Mouse (Mus musculus) embryonic facial prominence, embryonic 12.5 days (tissue): ENCODE measurements around the gene Crtc1. TPM values are rescaled to one million over a fixed set of nuclear protein-coding genes. Genes with fewer than 3 reads are reported as not detected.
A peak's percentile ranks its signal among the peaks of the same experiment; 100 is the strongest.

Experiments
- ATAC-seq: fragments of 200-750 bp; cut with Nextera tagmentation; 2 replicates; pipeline ENCODE4 v1.8.0; 2017; ENCODE audit not compliant: insufficient number of reproducible peaks, insufficient read depth, low FRiP score, low TSS enrichment
- H3K27ac ChIP-seq: fragments of 300-500 bp; sonication (generic); 2 replicates; pipeline ENCODE4 v1.5.1; 2016; ENCODE audit warnings: mild to moderate bottlenecking
- H3K27me3 ChIP-seq: fragments of 300-500 bp; sonication (generic); 2 replicates; pipeline ENCODE4 v1.6.1; 2016; ENCODE audit warnings: mild to moderate bottlenecking, moderate library complexity
- H3K36me3 ChIP-seq: fragments of 300-500 bp; sonication (generic); 2 replicates; pipeline ENCODE4 v1.6.1; 2016; ENCODE audit warnings: mild to moderate bottlenecking
- H3K4me1 ChIP-seq: fragments of 300-500 bp; sonication (generic); 2 replicates; pipeline ENCODE4 v1.6.1; 2016
- H3K4me2 ChIP-seq: fragments of 300-500 bp; sonication (generic); replicated peaks from 2 replicates; pipeline ENCODE4 v1.6.1; 2016; ENCODE audit warnings: mild to moderate bottlenecking, moderate library complexity
- H3K4me3 ChIP-seq: fragments of 300-500 bp; sonication (generic); 2 replicates; pipeline ENCODE4 v1.5.1; 2016; ENCODE audit warnings: mild to moderate bottlenecking
- H3K9ac ChIP-seq: fragments of 300-500 bp; sonication (generic); 2 replicates; pipeline ENCODE4 v1.6.1; 2016; ENCODE audit warnings: mild to moderate bottlenecking, moderate library complexity
- H3K9me3 ChIP-seq: fragments of 300-500 bp; sonication (generic); 2 replicates; pipeline ENCODE4 v1.6.1; 2016; ENCODE audit warnings: mild to moderate bottlenecking, moderate library complexity
- WGBS: fragments of 180-500 bp; shearing (Covaris S2); methylation state at CpG from one replicate; pipeline ENCODE4 v1.1.7; 2016; 5-methylcytosine and 5-hydroxymethylcytosine counted together
- polyA plus RNA-seq: library from polyadenylated mRNA; unstranded; fragments of >200 nt; fragmentation: Nextera tagmentation; extraction: Ambion mirVana; gene quantifications from 2 replicates; pipeline ENCODE4 v1.2.1, GENCODE M21; 2016

The Crtc1 gene
- polyA plus RNA-seq, 1 experiment from 2014 or later = 22.1 TPM

GRCm38 (mm10) chr8:70353194-70353817 is 86.1 kb downstream of the Crtc1 start, which contains the start of gene Upf1:
Upf1 (minus strand) TSS chr8:70353278.
- Histone ChIP-seq H3K36me3 (peaks cover 22% of the 10 kb centered on the region), H3K4me1 (peaks cover 34% of the 10 kb centered on the region), H3K4me2 (peak within 1 kb of the TSS; percentile 93), H3K4me3 (peak within 1 kb of the TSS; percentile 100), H3K27me3 (no peaks in the 10 kb centered on the region), H3K9ac (peak within 1 kb of the TSS; percentile 99), H3K9me3 (no peaks in the 10 kb centered on the region), H3K27ac (peak within 1 kb of the TSS; percentile 88)
- under 1% methylated on average over 64 of the region's 69 CpGs for WGBS
- peak; percentile 73 for ATAC-seq

- Histone ChIP-seq H3K4me3 (peak overlapping the region; percentile 100), H3K4me2 (peak overlapping the region; percentile 93), H3K27ac (peak overlapping the region; percentile 88), H3K9ac (peak overlapping the region; percentile 99), H3K27me3 (no peaks in the 10 kb centered on the region), H3K36me3 (peaks cover 22% of the 10 kb centered on the region), H3K9me3 (no peaks in the 10 kb centered on the region), H3K4me1 (peaks cover 34% of the 10 kb centered on the region)
- peak; percentile 13; the same call in 1 of the 2 replicates for ATAC-seq
- WGBS = 1% methylated on average over 61 of the region's 64 CpGs
These were observed 86.7 kb downstream of the Crtc1 start for GRCm38 (mm10) chr8:70352657-70353151.

GRCm38 (mm10) chr8:70352000-70352384 is 87.4 kb downstream of the Crtc1 start:
- peaks cover 34% of the 10 kb centered on the region for H3K4me1 ChIP-seq
- no peaks in the 10 kb centered on the region for H3K9me3 ChIP-seq
- H3K36me3 ChIP-seq = peaks cover 22% of the 10 kb centered on the region
- ATAC-seq = no peak
- no peaks in the 10 kb centered on the region for H3K27me3 ChIP-seq
- no peak overlapping the region for H3K27ac ChIP-seq
- 24% methylated on average over 3 of the region's 3 CpGs for WGBS
- H3K4me3 ChIP-seq = peak overlapping the region; percentile 100
- peak overlapping the region; percentile 93 for H3K4me2 ChIP-seq
- peak overlapping the region; percentile 99 for H3K9ac ChIP-seq

- H3K4me1 ChIP-seq = peaks cover 34% of the 10 kb centered on the region
- peaks cover 28% of the 10 kb centered on the region for H3K36me3 ChIP-seq
- no peak for ATAC-seq
- peak overlapping the region; percentile 93 for H3K4me2 ChIP-seq
- H3K9me3 ChIP-seq = no peaks in the 10 kb centered on the region
- H3K27me3 ChIP-seq = no peaks in the 10 kb centered on the region
- H3K4me3 ChIP-seq = peak overlapping the region; percentile 100
- 47% methylated on average over 15 of the region's 15 CpGs for WGBS
- H3K27ac ChIP-seq = no peak overlapping the region
- H3K9ac ChIP-seq = peak overlapping the region; percentile 99
These were observed 88.1 kb downstream of the Crtc1 start for GRCm38 (mm10) chr8:70351035-70351999.

- WGBS = 76% methylated on average over 1 of the region's 1 CpGs
- Histone ChIP-seq H3K36me3 (peaks cover 49% of the 10 kb centered on the region), H3K9ac (no peak overlapping the region), H3K27me3 (no peaks in the 10 kb centered on the region), H3K4me2 (no peak overlapping the region), H3K27ac (no peak overlapping the region), H3K4me1 (peaks cover 49% of the 10 kb centered on the region), H3K9me3 (no peaks in the 10 kb centered on the region), H3K4me3 (no peak overlapping the region)
- ATAC-seq = no peak
These were observed 91.4 kb downstream of the Crtc1 start for GRCm38 (mm10) chr8:70347860-70348420.

- H3K4me1 ChIP-seq = peaks cover 53% of the 10 kb centered on the region
- H3K9me3 ChIP-seq = no peaks in the 10 kb centered on the region
- no peak overlapping the region for H3K4me2 ChIP-seq
- no peak overlapping the region for H3K4me3 ChIP-seq
- no peak overlapping the region for H3K27ac ChIP-seq
- 84% methylated on average over 4 of the region's 4 CpGs for WGBS
- H3K27me3 ChIP-seq = no peaks in the 10 kb centered on the region
- H3K36me3 ChIP-seq = peaks cover 54% of the 10 kb centered on the region
- H3K9ac ChIP-seq = no peak overlapping the region
- ATAC-seq = no peak
These were observed 91.9 kb downstream of the Crtc1 start for GRCm38 (mm10) chr8:70347443-70347842.

GRCm38 (mm10) chr8:70344279-70344678 is 95.1 kb downstream of the Crtc1 start:
- Histone ChIP-seq H3K9me3 (no peaks in the 10 kb centered on the region), H3K4me2 (no peak overlapping the region), H3K36me3 (peaks cover 73% of the 10 kb centered on the region), H3K9ac (0 out of 2 replicates have a peak overlapping the region, but pooled peaks have one; percentile 30), H3K4me3 (no peak overlapping the region), H3K27me3 (no peaks in the 10 kb centered on the region), H3K4me1 (peaks cover 26% of the 10 kb centered on the region), H3K27ac (peak overlapping the region; percentile 56)
- 95% methylated on average over 2 of the region's 2 CpGs for WGBS
- ATAC-seq = no peak

GRCm38 (mm10) chr8:70343696-70344095 is 95.7 kb downstream of the Crtc1 start:
- H3K9me3 ChIP-seq = no peaks in the 10 kb centered on the region
- peaks cover 26% of the 10 kb centered on the region for H3K4me1 ChIP-seq
- H3K27me3 ChIP-seq = no peaks in the 10 kb centered on the region
- H3K27ac ChIP-seq = peak overlapping the region; percentile 56
- H3K4me2 ChIP-seq = no peak overlapping the region
- H3K36me3 ChIP-seq = peaks cover 74% of the 10 kb centered on the region
- no peak for ATAC-seq
- no peak overlapping the region for H3K4me3 ChIP-seq
- 63% methylated on average over 6 of the region's 6 CpGs for WGBS
- peak overlapping the region; percentile 30; the same call in 1 of the 2 replicates for H3K9ac ChIP-seq

GRCm38 (mm10) chr8:70343076-70343475 is 96.3 kb downstream of the Crtc1 start:
- no peaks in the 10 kb centered on the region for H3K27me3 ChIP-seq
- no peak for ATAC-seq
- no peaks in the 10 kb centered on the region for H3K9me3 ChIP-seq
- peaks cover 26% of the 10 kb centered on the region for H3K4me1 ChIP-seq
- H3K36me3 ChIP-seq = peaks cover 76% of the 10 kb centered on the region
- no peak overlapping the region for H3K4me3 ChIP-seq
- WGBS = 29% methylated on average over 7 of the region's 7 CpGs
- H3K27ac ChIP-seq = peak overlapping the region; percentile 56
- no peak overlapping the region for H3K4me2 ChIP-seq
- no peak overlapping the region for H3K9ac ChIP-seq

- ATAC-seq = no peak
- H3K9ac ChIP-seq = no peak overlapping the region
- WGBS = 92% methylated on average over 14 of the region's 14 CpGs
- no peak overlapping the region for H3K4me2 ChIP-seq
- H3K27me3 ChIP-seq = no peaks in the 10 kb centered on the region
- H3K9me3 ChIP-seq = no peaks in the 10 kb centered on the region
- peaks cover 26% of the 10 kb centered on the region for H3K4me1 ChIP-seq
- no peak overlapping the region for H3K27ac ChIP-seq
- H3K36me3 ChIP-seq = peaks cover 87% of the 10 kb centered on the region
- no peak overlapping the region for H3K4me3 ChIP-seq
These were observed 97.4 kb downstream of the Crtc1 start for GRCm38 (mm10) chr8:70342007-70342406.

- H3K9ac ChIP-seq = no peak overlapping the region
- peaks cover 90% of the 10 kb centered on the region for H3K36me3 ChIP-seq
These were observed 98.7 kb downstream of the Crtc1 start for GRCm38 (mm10) chr8:70340659-70341058.

More at GRCm38 (mm10) chr8:70340659-70341058, 98.7 kb downstream of the Crtc1 start:
- peaks cover 26% of the 10 kb centered on the region for H3K4me1 ChIP-seq
- no peaks in the 10 kb centered on the region for H3K27me3 ChIP-seq
- H3K4me3 ChIP-seq = no peak overlapping the region
- no peak overlapping the region for H3K4me2 ChIP-seq
- no peak for ATAC-seq
- H3K27ac ChIP-seq = no peak overlapping the region
- no peaks in the 10 kb centered on the region for H3K9me3 ChIP-seq
- 90% methylated on average over 7 of the region's 7 CpGs for WGBS
